Mouse (Mus musculus): ENCODE measurements at regions not wholly inside any gene's neighbourhood (a gene's known extent, or its start where the extent isn't known, plus 50 kb on each side); places are given as distances from the start of the nearest gene placed in this dataset.

GRCm38 (mm10) chr8:91967407-91967806, 165.5 kb upstream of the Irx3 start:
- DNase-seq (ENCODE audit: low spot score), result peak; percentile 57
- peak overlapping the region; percentile 8; the same call in 1 of the 2 replicates for H3K4me3 ChIP-seq (ENCODE audit: low read depth, low read length)
- 35% methylated on average over 16 of the region's 16 CpGs for WGBS

GRCm38 (mm10) chr8:91966891-91967370, 165.1 kb upstream of the Irx3 start:
- ATAC-seq (replicated peaks; ENCODE audit: low FRiP score, low TSS enrichment, low read depth) (no peak), DNase-seq (ENCODE audit: low spot score) (peak; percentile 61)
- Histone ChIP-seq H3K4me2 (ENCODE audit: low read length) (peak overlapping the region; percentile 46), H3K27ac (ENCODE audit: low read depth) (no peak overlapping the region), H3K36me3 (ENCODE audit: control insufficient read depth, insufficient read depth, low read length) (no peaks in the 10 kb centered on the region), H3K4me3 (ENCODE audit: low read depth, low read length) (peak overlapping the region; percentile 8), H3K4me1 (replicated peaks; ENCODE audit: control insufficient read depth, insufficient read depth, low read length) (peaks cover 9% of the 10 kb centered on the region; the same call in 1 of the 2 replicates), H3K9me3 (ENCODE audit: control insufficient read depth, low read length) (no peaks in the 10 kb centered on the region), H3K9ac (ENCODE audit: low read length) (no peak overlapping the region), H3K27me3 (replicated peaks; ENCODE audit: control insufficient read depth, insufficient read depth, low read length) (no peaks in the 10 kb centered on the region; the same call in 1 of the 2 replicates)
- 28% methylated on average over 19 of the region's 19 CpGs for WGBS

More at GRCm38 (mm10) chr8:91967407-91967806, 165.5 kb upstream of the Irx3 start:
- Histone ChIP-seq H3K27ac (ENCODE audit: low read depth) (no peak overlapping the region), H3K27me3 (replicated peaks; ENCODE audit: control insufficient read depth, insufficient read depth, low read length) (no peaks in the 10 kb centered on the region; the same call in 1 of the 2 replicates), H3K9ac (ENCODE audit: low read length) (no peak overlapping the region), H3K4me2 (ENCODE audit: low read length) (peak overlapping the region; percentile 46), H3K4me1 (replicated peaks; ENCODE audit: control insufficient read depth, insufficient read depth, low read length) (peaks cover 9% of the 10 kb centered on the region; the same call in 1 of the 2 replicates), H3K36me3 (ENCODE audit: control insufficient read depth, insufficient read depth, low read length) (no peaks in the 10 kb centered on the region), H3K9me3 (ENCODE audit: control insufficient read depth, low read length) (no peaks in the 10 kb centered on the region)
- ATAC-seq (replicated peaks; ENCODE audit: low FRiP score, low TSS enrichment, low read depth), result no peak

GRCm38 (mm10) chr8:91961696-91962095, 159.8 kb upstream of the Irx3 start:
- Histone ChIP-seq H3K4me1 (replicated peaks; ENCODE audit: control insufficient read depth, insufficient read depth, low read length) (no peaks in the 10 kb centered on the region), H3K36me3 (ENCODE audit: control insufficient read depth, insufficient read depth, low read length) (no peaks in the 10 kb centered on the region), H3K9ac (ENCODE audit: low read length) (no peak overlapping the region), H3K27me3 (replicated peaks; ENCODE audit: control insufficient read depth, insufficient read depth, low read length) (no peaks in the 10 kb centered on the region), H3K27ac (ENCODE audit: low read depth) (no peak overlapping the region), H3K9me3 (ENCODE audit: control insufficient read depth, low read length) (no peaks in the 10 kb centered on the region), H3K4me3 (ENCODE audit: low read depth, low read length) (no peak overlapping the region), H3K4me2 (ENCODE audit: low read length) (no peak overlapping the region)
- no peak for DNase-seq (ENCODE audit: low spot score)
- ATAC-seq (replicated peaks; ENCODE audit: low FRiP score, low TSS enrichment, low read depth), result no peak
- 73% methylated on average over 5 of the region's 5 CpGs for WGBS

- no peaks in the 10 kb centered on the region for H3K9me3 ChIP-seq (ENCODE audit: control insufficient read depth, low read length)
- WGBS, result 53% methylated on average over 6 of the region's 6 CpGs
- ATAC-seq (replicated peaks; ENCODE audit: low FRiP score, low TSS enrichment, low read depth), result no peak
Measured at GRCm38 (mm10) chr8:91955170-91955569, 153.3 kb upstream of the Irx3 start.

GRCm38 (mm10) chr8:91952981-91953380, 151.1 kb upstream of the Irx3 start:
- Histone ChIP-seq H3K36me3 (ENCODE audit: control insufficient read depth, insufficient read depth, low read length) (no peaks in the 10 kb centered on the region), H3K9me3 (ENCODE audit: control insufficient read depth, low read length) (no peaks in the 10 kb centered on the region), H3K27me3 (replicated peaks; ENCODE audit: control insufficient read depth, insufficient read depth, low read length) (no peaks in the 10 kb centered on the region), H3K4me3 (ENCODE audit: low read depth, low read length) (no peak overlapping the region), H3K4me2 (ENCODE audit: low read length) (no peak overlapping the region), H3K9ac (ENCODE audit: low read length) (no peak overlapping the region), H3K27ac (ENCODE audit: low read depth) (no peak overlapping the region), H3K4me1 (replicated peaks; ENCODE audit: control insufficient read depth, insufficient read depth, low read length) (no peaks in the 10 kb centered on the region)
- ATAC-seq (replicated peaks; ENCODE audit: low FRiP score, low TSS enrichment, low read depth), result no peak
- 50% methylated on average over 4 of the region's 4 CpGs for WGBS
- no peak for DNase-seq (ENCODE audit: low spot score)

More at GRCm38 (mm10) chr8:91955170-91955569, 153.3 kb upstream of the Irx3 start:
- H3K27me3 ChIP-seq (replicated peaks; ENCODE audit: control insufficient read depth, insufficient read depth, low read length), result no peaks in the 10 kb centered on the region
- no peak overlapping the region for H3K9ac ChIP-seq (ENCODE audit: low read length)
- H3K4me1 ChIP-seq (replicated peaks; ENCODE audit: control insufficient read depth, insufficient read depth, low read length), result no peaks in the 10 kb centered on the region
- no peaks in the 10 kb centered on the region for H3K36me3 ChIP-seq (ENCODE audit: control insufficient read depth, insufficient read depth, low read length)
- no peak for DNase-seq (ENCODE audit: low spot score)
- no peak overlapping the region for H3K4me2 ChIP-seq (ENCODE audit: low read length)
- H3K27ac ChIP-seq (ENCODE audit: low read depth), result no peak overlapping the region
- H3K4me3 ChIP-seq (ENCODE audit: low read depth, low read length), result no peak overlapping the region

- no peaks in the 10 kb centered on the region for H3K27me3 ChIP-seq (replicated peaks; ENCODE audit: control insufficient read depth, insufficient read depth, low read length)
- ATAC-seq (replicated peaks; ENCODE audit: low FRiP score, low TSS enrichment, low read depth), result no peak
- no peak overlapping the region for H3K9ac ChIP-seq (ENCODE audit: low read length)
- no peak for DNase-seq (ENCODE audit: low spot score)
- no peak overlapping the region for H3K4me3 ChIP-seq (ENCODE audit: low read depth, low read length)
- H3K36me3 ChIP-seq (ENCODE audit: control insufficient read depth, insufficient read depth, low read length), result no peaks in the 10 kb centered on the region
- WGBS, result 64% methylated on average over 9 of the region's 9 CpGs
- no peaks in the 10 kb centered on the region for H3K9me3 ChIP-seq (ENCODE audit: control insufficient read depth, low read length)
- H3K4me2 ChIP-seq (ENCODE audit: low read length), result no peak overlapping the region
- no peak overlapping the region for H3K27ac ChIP-seq (ENCODE audit: low read depth)
- H3K4me1 ChIP-seq (replicated peaks; ENCODE audit: control insufficient read depth, insufficient read depth, low read length), result no peaks in the 10 kb centered on the region
Measured at GRCm38 (mm10) chr8:91949110-91949509, 147.2 kb upstream of the Irx3 start.

GRCm38 (mm10) chr8:91948173-91948940, 146.5 kb upstream of the Irx3 start:
- no peaks in the 10 kb centered on the region for H3K4me1 ChIP-seq (replicated peaks; ENCODE audit: control insufficient read depth, insufficient read depth, low read length)
- H3K4me3 ChIP-seq (ENCODE audit: low read depth, low read length), result no peak overlapping the region
- DNase-seq (ENCODE audit: low spot score), result no peak
- H3K27me3 ChIP-seq (replicated peaks; ENCODE audit: control insufficient read depth, insufficient read depth, low read length), result no peaks in the 10 kb centered on the region
- no peak overlapping the region for H3K9ac ChIP-seq (ENCODE audit: low read length)
- H3K9me3 ChIP-seq (ENCODE audit: control insufficient read depth, low read length), result no peaks in the 10 kb centered on the region
- H3K27ac ChIP-seq (ENCODE audit: low read depth), result no peak overlapping the region
- no peak overlapping the region for H3K4me2 ChIP-seq (ENCODE audit: low read length)
- no peak for ATAC-seq (replicated peaks; ENCODE audit: low FRiP score, low TSS enrichment, low read depth)
- no peaks in the 10 kb centered on the region for H3K36me3 ChIP-seq (ENCODE audit: control insufficient read depth, insufficient read depth, low read length)
- 69% methylated on average over 18 of the region's 18 CpGs for WGBS

- Histone ChIP-seq H3K4me3 (ENCODE audit: low read depth, low read length) (no peak overlapping the region), H3K4me1 (replicated peaks; ENCODE audit: control insufficient read depth, insufficient read depth, low read length) (no peaks in the 10 kb centered on the region), H3K9ac (ENCODE audit: low read length) (no peak overlapping the region), H3K4me2 (ENCODE audit: low read length) (no peak overlapping the region), H3K36me3 (ENCODE audit: control insufficient read depth, insufficient read depth, low read length) (no peaks in the 10 kb centered on the region), H3K27ac (ENCODE audit: low read depth) (no peak overlapping the region), H3K9me3 (ENCODE audit: control insufficient read depth, low read length) (no peaks in the 10 kb centered on the region), H3K27me3 (replicated peaks; ENCODE audit: control insufficient read depth, insufficient read depth, low read length) (no peaks in the 10 kb centered on the region)
- DNase-seq (ENCODE audit: low spot score), result no peak
- 29% methylated on average over 5 of the region's 5 CpGs for WGBS
- ATAC-seq (replicated peaks; ENCODE audit: low FRiP score, low TSS enrichment, low read depth), result no peak
Measured at GRCm38 (mm10) chr8:91941005-91941404, 139.1 kb upstream of the Irx3 start.

- no peak for ATAC-seq (replicated peaks; ENCODE audit: low FRiP score, low TSS enrichment, low read depth)
Measured at GRCm38 (mm10) chr8:91937227-91937626, 135.4 kb upstream of the Irx3 start.

More at GRCm38 (mm10) chr8:91937227-91937626, 135.4 kb upstream of the Irx3 start:
- no peaks in the 10 kb centered on the region for H3K9me3 ChIP-seq (ENCODE audit: control insufficient read depth, low read length)
- no peak for DNase-seq (ENCODE audit: low spot score)
- no peaks in the 10 kb centered on the region for H3K36me3 ChIP-seq (ENCODE audit: control insufficient read depth, insufficient read depth, low read length)
- H3K4me1 ChIP-seq (replicated peaks; ENCODE audit: control insufficient read depth, insufficient read depth, low read length), result no peaks in the 10 kb centered on the region
- H3K9ac ChIP-seq (ENCODE audit: low read length), result no peak overlapping the region
- no peaks in the 10 kb centered on the region for H3K27me3 ChIP-seq (replicated peaks; ENCODE audit: control insufficient read depth, insufficient read depth, low read length)
- no peak overlapping the region for H3K4me2 ChIP-seq (ENCODE audit: low read length)
- no peak overlapping the region for H3K27ac ChIP-seq (ENCODE audit: low read depth)
- no peak overlapping the region for H3K4me3 ChIP-seq (ENCODE audit: low read depth, low read length)
- WGBS, result 21% methylated on average over 2 of the region's 2 CpGs
